Mouse (Mus musculus): ENCODE data around the gene Loxl4. TPM values are rescaled to one million over a fixed set of nuclear protein-coding genes. Genes with fewer than 3 reads are reported as not detected.

Gene Loxl4
- total and polyA plus RNA-seq, 2 experiments, result 0.74 to 2.3 TPM

- TF ChIP-seq POLR2A (IDR thresholded peaks at IDR 0.05; ENCODE audit: extremely low read depth, insufficient read depth, low read length) (no peak), CTCF (IDR thresholded peaks at IDR 0.05; ENCODE audit: low read depth, low read length) (no peak)
- H3K4me3 ChIP-seq (ENCODE audit: insufficient read depth, low read depth, low read length), result no peak overlapping the region
- peaks cover 17% of the 10 kb centered on the region for H3K79me2 ChIP-seq (ENCODE audit: control insufficient read depth, insufficient read depth, low read length)
- peak overlapping the region; percentile 41 for H3K27ac ChIP-seq (replicated peaks; ENCODE audit: insufficient read depth, low read depth, low read length)
- 24% methylated on average over 3 of the region's 3 CpGs for WGBS
- H3K27me3 ChIP-seq (ENCODE audit: control insufficient read depth, insufficient read depth, low read length), result no peaks in the 10 kb centered on the region
- peak; percentile 85 for DNase-seq (ENCODE audit: extremely low read depth, low read depth, low spot score)
- peaks cover 19% of the 10 kb centered on the region for H3K4me1 ChIP-seq (ENCODE audit: control insufficient read depth, insufficient read depth, low read length)
- H3K9ac ChIP-seq (ENCODE audit: low read depth, low read length), result no peak overlapping the region
- H3K36me3 ChIP-seq (ENCODE audit: control insufficient read depth, insufficient read depth, low read length), result no peaks in the 10 kb centered on the region; the same call in 1 of the 2 replicates
Measured at GRCm38 (mm10) chr19:42562981-42563380, 49.6 kb downstream of the Loxl4 start.

- peak; percentile 96 for DNase-seq (ENCODE audit: extremely low read depth, low read depth, low spot score)
- H3K9ac ChIP-seq (ENCODE audit: low read depth, low read length), result no peak overlapping the region
- no peak overlapping the region for H3K4me3 ChIP-seq (ENCODE audit: insufficient read depth, low read depth, low read length)
- no peaks in the 10 kb centered on the region; the same call in 1 of the 2 replicates for H3K36me3 ChIP-seq (ENCODE audit: control insufficient read depth, insufficient read depth, low read length)
- H3K27me3 ChIP-seq (ENCODE audit: control insufficient read depth, insufficient read depth, low read length), result no peaks in the 10 kb centered on the region
- no peak for TF ChIP-seq CTCF (IDR thresholded peaks at IDR 0.05; ENCODE audit: low read depth, low read length)
- TF ChIP-seq POLR2A (IDR thresholded peaks at IDR 0.05; ENCODE audit: extremely low read depth, insufficient read depth, low read length), result no peak
- peaks cover 17% of the 10 kb centered on the region for H3K79me2 ChIP-seq (ENCODE audit: control insufficient read depth, insufficient read depth, low read length)
- 32% methylated on average over 1 of the region's 1 CpGs for WGBS
- peaks cover 19% of the 10 kb centered on the region for H3K4me1 ChIP-seq (ENCODE audit: control insufficient read depth, insufficient read depth, low read length)
- H3K27ac ChIP-seq (replicated peaks; ENCODE audit: insufficient read depth, low read depth, low read length), result no peak overlapping the region
Measured at GRCm38 (mm10) chr19:42561991-42562390, 50.6 kb downstream of the Loxl4 start.

DNA sequence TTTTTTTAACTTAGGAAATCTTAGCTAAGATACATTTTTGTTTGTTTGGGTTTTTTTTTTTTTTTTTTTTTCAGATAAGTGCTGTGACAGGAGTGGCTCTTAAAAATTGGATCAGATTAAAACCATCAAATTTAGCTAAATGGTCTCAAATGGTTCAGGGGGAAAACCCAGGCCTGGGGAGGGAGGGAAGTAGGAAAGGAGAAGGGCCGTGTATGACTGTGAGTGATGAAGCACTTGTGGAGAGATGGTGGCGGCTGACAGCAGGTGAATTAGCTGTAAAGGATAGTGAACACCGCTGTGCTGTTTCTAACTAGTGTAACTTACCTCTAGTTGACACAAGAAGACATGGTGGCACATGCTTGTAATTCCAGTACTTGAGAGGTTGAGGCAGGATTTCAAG is 53.9 kb downstream of the Loxl4 start:
- H3K4me3 ChIP-seq (ENCODE audit: insufficient read depth, low read depth, low read length), result no peak overlapping the region
- WGBS, result 89% methylated on average over 3 of the region's 3 CpGs
- DNase-seq (ENCODE audit: extremely low read depth, low read depth, low spot score), result no peak
- H3K79me2 ChIP-seq (ENCODE audit: control insufficient read depth, insufficient read depth, low read length), result peaks cover 21% of the 10 kb centered on the region
- H3K36me3 ChIP-seq (ENCODE audit: control insufficient read depth, insufficient read depth, low read length), result no peaks in the 10 kb centered on the region; the same call in 1 of the 2 replicates
- TF ChIP-seq CTCF (IDR thresholded peaks at IDR 0.05; ENCODE audit: low read depth, low read length) (no peak), POLR2A (IDR thresholded peaks at IDR 0.05; ENCODE audit: extremely low read depth, insufficient read depth, low read length) (no peak)
- no peaks in the 10 kb centered on the region for H3K27me3 ChIP-seq (ENCODE audit: control insufficient read depth, insufficient read depth, low read length)
- no peak overlapping the region for H3K9ac ChIP-seq (ENCODE audit: low read depth, low read length)
- no peak overlapping the region for H3K27ac ChIP-seq (replicated peaks; ENCODE audit: insufficient read depth, low read depth, low read length)
- peaks cover 14% of the 10 kb centered on the region for H3K4me1 ChIP-seq (ENCODE audit: control insufficient read depth, insufficient read depth, low read length)

Other genes starting within 250 kb of the Loxl4 start
- gene Crtac1, start 181.0 kb downstream of the Loxl4 start, total RNA-seq (2014; rRNA removed), result not detected in 2 replicates
- not detected in 2 replicates for gene Crtac1, start 181.0 kb downstream of the Loxl4 start, polyA plus RNA-seq (2012; rRNA removed)
- gene R3hcc1l, start 94.1 kb downstream of the Loxl4 start, total RNA-seq (2014; rRNA removed), result 11.9 and 14.7 TPM in 2 replicates
- 2.4 TPM in 2 replicates for gene R3hcc1l, start 94.1 kb downstream of the Loxl4 start, polyA plus RNA-seq (2012; rRNA removed)
- 6.6 and 9.2 TPM in 2 replicates for gene Pyroxd2, start 140.0 kb upstream of the Loxl4 start, total RNA-seq (2014; rRNA removed)
- 14.8 and 18.3 TPM in 2 replicates for gene Pyroxd2, start 140.0 kb upstream of the Loxl4 start, polyA plus RNA-seq (2012; rRNA removed)
- 3.1 and 3.8 TPM in 2 replicates for gene Hps1, start 167.2 kb upstream of the Loxl4 start, total RNA-seq (2014; rRNA removed)
- 9.4 and 14.3 TPM in 2 replicates for gene Hps1, start 167.2 kb upstream of the Loxl4 start, polyA plus RNA-seq (2012; rRNA removed)

Measured in liver, adult 2 months (tissue).